Mouse (Mus musculus) CD4-positive, CD25-positive, alpha-beta regulatory T cell, adult 9 weeks (primary cell): Measurements from ENCODE around the gene Tchh. TPM values are rescaled to one million over a fixed set of nuclear protein-coding genes. Genes with fewer than 3 reads are reported as not detected.

Experiments
- polyA plus RNA-seq: library from polyadenylated mRNA; unstranded; fragments of 100-300 nt; shearing (Covaris generic); gene quantifications from one replicate; pipeline ENCODE4 v1.2.1, GENCODE M21; 2017

The Tchh gene
- 0.05 TPM for polyA plus RNA-seq

DNA sequence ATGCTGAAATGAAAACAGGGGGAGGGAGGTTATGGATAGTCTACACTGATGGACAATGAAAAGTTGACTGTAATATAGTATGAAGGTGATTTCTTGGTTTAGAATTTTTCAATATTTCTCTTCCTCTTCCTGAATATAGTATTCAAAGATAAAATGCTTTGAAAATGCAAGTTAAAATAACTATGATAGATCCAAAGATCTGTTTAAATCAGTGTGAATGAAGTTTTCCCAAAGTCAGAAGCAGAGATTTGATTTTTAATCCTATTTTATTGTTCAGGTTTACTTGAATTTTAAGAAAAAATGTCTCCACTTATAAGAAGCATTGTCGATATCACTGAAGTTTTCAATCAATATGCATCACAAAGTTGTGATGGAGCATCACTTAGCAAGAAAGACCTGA, at the start of gene Tchh:
Tchh (plus strand) TSS at position 301 of the 400 bp plus-strand sequence.

DNA sequence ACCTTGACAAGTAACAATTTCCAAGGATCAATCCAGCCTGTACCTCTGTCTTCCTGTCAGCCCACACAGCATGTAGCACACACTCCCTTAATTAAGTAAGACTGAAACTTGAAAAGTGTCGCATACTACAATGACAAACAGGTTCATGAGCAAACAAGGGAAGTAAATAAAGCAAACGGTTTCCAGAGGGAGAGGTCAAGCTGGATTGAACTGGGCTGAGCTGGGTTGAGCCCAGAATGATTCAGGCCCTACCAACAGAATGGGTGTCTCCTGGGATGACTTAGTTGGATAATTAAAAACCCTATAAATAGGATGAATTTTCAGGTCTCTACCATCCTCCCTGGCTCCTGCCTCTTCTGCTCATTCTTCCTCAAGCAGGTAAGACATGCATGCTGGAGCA, 48.8 kb upstream of the Tchh start, which contains the start of gene Rptn:
Rptn (plus strand) TSS at position 334 of the 400 bp plus-strand sequence.

DNA sequence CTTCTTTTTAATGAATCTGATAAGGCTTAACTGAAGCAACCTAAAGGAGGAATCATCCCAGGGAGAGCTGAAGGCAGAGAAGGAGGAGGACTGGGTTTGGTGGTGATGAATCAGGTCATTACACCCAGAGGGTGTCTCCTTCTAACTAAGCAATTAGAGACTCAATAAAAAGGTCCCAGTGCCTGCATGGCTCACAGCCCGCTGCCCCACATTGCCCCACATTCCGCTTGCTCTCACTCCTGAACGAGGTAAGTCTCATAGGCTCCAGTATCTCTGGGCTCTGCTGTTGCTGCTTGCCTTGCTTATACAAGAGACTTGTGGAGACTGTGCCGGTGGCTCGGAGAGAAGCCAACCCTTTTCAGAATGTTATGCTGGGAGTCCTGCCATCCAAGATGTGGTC, 26.4 kb downstream of the Tchh start, which contains the start of gene Tchhl1:
Tchhl1 (plus strand) TSS at position 194 of the 400 bp plus-strand sequence.

Other genes starting within 250 kb of the Tchh start
- not detected for gene Flg2, start 245.1 kb upstream of the Tchh start, polyA plus RNA-seq
- not detected for gene Flg, start 168.8 kb upstream of the Tchh start, polyA plus RNA-seq
- not detected for gene Hrnr, start 122.6 kb upstream of the Tchh start, polyA plus RNA-seq
- gene Rptn, start 48.6 kb upstream of the Tchh start, polyA plus RNA-seq, result not detected
- not detected for gene Tchhl1, start 26.4 kb downstream of the Tchh start, polyA plus RNA-seq
- gene S100a11, start 78.2 kb downstream of the Tchh start, polyA plus RNA-seq, result 715 TPM
- 1,126 TPM for gene S100a10, start 112.8 kb downstream of the Tchh start, polyA plus RNA-seq
- not detected for gene Tdpoz2, start 210.4 kb downstream of the Tchh start, polyA plus RNA-seq
- gene Tdpoz1, start 234.0 kb downstream of the Tchh start, polyA plus RNA-seq, result not detected